Mouse (Mus musculus) cerebellum, postnatal 25 days (tissue): ENCODE data around the gene Gif.
A peak's percentile ranks its signal among the peaks of the same experiment; 100 is the strongest.

Experiments used
- DNase-seq, 2 experiments: peaks; one replicate each; pipeline ENCODE4 v3.0.0; 2021; ENCODE audit warnings: mixed read lengths in 2 of 2

Gif gene

GRCm38 (mm10) chr19:11800531-11801315 is 53.4 kb downstream of the Gif start:
- DNase-seq, result no peak

- no peak for DNase-seq
These were observed 57.1 kb downstream of the Gif start for GRCm38 (mm10) chr19:11804423-11804822.

DNA sequence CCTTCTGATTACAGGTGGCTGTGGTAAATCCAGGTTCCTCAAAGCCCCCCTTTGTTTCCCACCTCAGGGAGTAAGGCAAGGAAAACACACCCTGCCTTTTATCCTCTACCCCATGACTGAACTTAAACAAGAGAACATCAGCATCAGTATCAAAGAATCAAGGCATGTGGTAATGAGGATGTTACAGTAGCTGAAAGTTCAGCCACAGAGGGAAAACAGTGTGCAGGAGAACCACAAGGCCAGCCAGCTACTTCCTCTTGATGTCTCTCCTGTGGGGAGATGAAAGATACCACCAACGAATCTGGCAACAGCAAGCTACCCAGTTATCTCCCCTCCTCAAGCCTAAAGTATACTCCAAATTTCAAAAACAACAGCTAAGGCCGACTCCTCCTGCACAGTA is 59.9 kb downstream of the Gif start:
- DNase-seq, result no peak

DNA sequence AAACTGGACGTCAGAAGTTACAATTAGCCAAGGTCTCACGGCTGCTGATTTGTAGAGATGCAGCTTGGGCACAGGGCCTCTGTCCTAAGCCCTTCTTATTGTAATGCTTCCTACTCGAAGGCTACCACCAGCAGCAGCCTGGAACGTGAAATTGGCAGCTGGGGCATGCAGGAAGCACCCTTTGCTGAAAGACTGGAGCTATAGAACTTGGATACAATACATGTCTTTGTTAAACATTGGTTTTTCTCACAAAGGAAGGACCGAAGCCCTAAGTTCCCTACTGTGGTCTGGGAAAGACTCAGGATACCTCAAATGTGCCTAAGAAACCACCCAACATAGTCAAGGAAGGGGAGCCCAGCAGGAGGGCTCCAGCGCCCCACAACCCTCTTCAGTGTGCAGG is 60.5 kb downstream of the Gif start:
- DNase-seq, result no peak

DNA sequence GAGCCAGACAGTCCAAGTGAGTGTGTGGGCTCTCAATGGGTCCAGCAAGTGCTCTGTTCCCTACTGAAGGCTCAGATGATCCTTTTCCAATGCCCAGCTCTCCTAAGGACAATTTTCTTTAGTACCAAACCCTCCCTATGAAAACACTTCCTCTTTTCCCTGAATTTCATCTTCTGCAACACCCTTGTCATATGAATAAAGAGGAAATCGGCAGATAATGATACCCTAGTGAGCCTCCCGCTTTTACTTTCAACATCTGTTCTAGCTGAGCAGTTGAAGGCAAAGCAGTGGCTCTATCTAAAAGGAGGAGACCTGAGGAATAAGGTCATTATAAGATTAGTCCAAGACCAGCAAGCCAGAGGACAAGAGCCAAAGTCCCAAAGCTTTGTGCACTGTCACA is 61.1 kb downstream of the Gif start:
- no peak for DNase-seq

DNA sequence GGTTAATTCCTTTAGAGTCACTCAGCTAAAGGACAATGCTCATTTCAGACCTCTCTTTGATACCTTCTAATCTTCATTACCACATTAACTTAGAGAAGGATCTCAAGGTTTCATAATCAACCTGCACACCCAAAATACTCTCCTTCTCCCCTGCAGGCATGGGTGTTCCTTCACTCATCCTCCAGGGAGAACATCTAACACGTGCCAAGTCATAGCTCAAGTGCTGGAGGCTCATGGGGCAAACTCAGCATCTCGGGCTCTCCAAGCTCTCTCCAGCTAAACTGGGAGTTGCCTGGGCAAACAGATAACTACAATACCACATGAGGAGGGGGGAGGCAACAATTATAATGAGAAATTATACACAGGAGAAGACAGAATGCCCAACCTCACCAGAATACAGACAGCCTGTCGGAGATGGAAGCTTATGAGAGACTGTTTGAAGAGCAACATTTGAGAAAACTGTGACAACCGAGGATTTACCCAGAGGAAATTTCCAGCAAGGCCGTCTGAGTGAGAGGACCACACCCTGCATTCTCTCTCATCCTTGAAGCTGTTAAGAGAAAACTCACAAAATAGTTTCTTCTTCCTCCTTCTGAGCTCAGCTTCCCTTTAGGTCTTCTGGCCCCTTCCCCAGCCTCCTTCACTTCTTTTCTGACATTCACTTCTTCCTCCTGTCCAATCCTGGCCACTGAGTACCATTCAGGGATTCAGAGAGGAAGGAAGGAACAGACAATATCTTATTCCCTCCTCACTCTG is 62.8 kb downstream of the Gif start:
- no peak for DNase-seq

GRCm38 (mm10) chr19:11810856-11811255 is 63.5 kb downstream of the Gif start:
- DNase-seq, result peak in 1 of 2 experiments; percentile 8

- no peak for DNase-seq
These were observed 64.5 kb downstream of the Gif start for GRCm38 (mm10) chr19:11811688-11812365.
